In the genomic region with DNA sequence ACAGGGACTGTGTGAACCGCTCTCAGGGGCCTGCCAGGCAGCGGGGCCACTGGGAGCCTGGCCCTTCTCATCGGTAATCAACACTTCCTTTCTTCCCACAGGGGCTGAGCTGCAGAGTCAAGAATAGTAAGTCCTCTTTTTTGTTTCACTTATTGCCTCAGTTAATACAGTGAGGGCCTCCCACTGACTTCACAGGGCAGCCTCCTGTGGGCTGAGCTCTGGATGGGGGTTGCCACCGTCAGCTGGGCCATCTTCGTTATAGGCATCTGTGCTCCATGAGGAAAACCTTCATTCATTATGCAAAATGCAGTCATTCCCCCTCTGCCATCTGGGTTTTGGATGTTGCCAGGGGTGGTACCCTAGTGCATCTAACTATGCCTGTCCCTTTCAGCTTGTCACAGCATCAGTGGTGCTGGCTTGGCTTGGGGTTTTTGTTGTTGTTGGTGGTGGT, we compare ENCODE assay signal across 9 mouse cellular contexts. TPM values are rescaled to one million over a fixed set of nuclear protein-coding genes. Genes with fewer than 3 reads are reported as not detected.
A peak's percentile ranks its signal among the peaks of the same experiment; 100 is the strongest.
DNase-seq lines count a peak whose midpoint lies in the region; ATAC-seq lines count a peak whose summit lies in the region.
"Had no signal": no experiment of that assay in that cellular context is flagged by ENCODE, and none has a peak within 500 bp of the region (broad histone marks: within the 10 kb centered on the region; RNA-seq: fewer than 3 reads in every experiment).

No protein-coding gene starts in this region.

- H3K9ac ChIP-seq in liver, embryonic 15.5 days = no peak overlapping the region
- H3K9ac ChIP-seq in liver, embryonic 12.5 days = no peak overlapping the region
- no peak overlapping the region for H3K9ac ChIP-seq in embryonic facial prominence, embryonic 11.5 days (replicated peaks; ENCODE audit: low read length)
- H3K9ac ChIP-seq in hindbrain, embryonic 13.5 days = peak overlapping the region; percentile 35; the same call in 1 of the 2 replicates
- no peak overlapping the region for H3K9ac ChIP-seq in neural tube, embryonic 12.5 days

- WGBS in liver, embryonic 15.5 days (ENCODE audit: insufficient replicate concordance) = 28% methylated on average over 5 of the region's 5 CpGs
- 26% methylated on average over 5 of the region's 5 CpGs for WGBS in liver, embryonic 12.5 days (ENCODE audit: insufficient replicate concordance)
- 10% methylated on average over 5 of the region's 5 CpGs for WGBS in embryonic facial prominence, embryonic 11.5 days
- WGBS in hindbrain, embryonic 13.5 days = 2% methylated on average over 5 of the region's 5 CpGs
- 1% methylated on average over 5 of the region's 5 CpGs for WGBS in neural tube, embryonic 12.5 days

- H3K36me3 ChIP-seq in liver, embryonic 15.5 days (replicated peaks) = peaks cover 28% of the 10 kb centered on the region
- peaks cover 33% of the 10 kb centered on the region for H3K36me3 ChIP-seq in liver, embryonic 12.5 days
- H3K36me3 ChIP-seq in embryonic facial prominence, embryonic 11.5 days (replicated peaks; ENCODE audit: control insufficient read depth, insufficient read depth, low read depth, low read length) = no peaks in the 10 kb centered on the region
- H3K36me3 ChIP-seq in hindbrain, embryonic 13.5 days = peaks cover under 1% of the 10 kb centered on the region; the same call in 1 of the 2 replicates
- H3K36me3 ChIP-seq in neural tube, embryonic 12.5 days = no peaks in the 10 kb centered on the region

- DNase-seq in embryonic facial prominence, embryonic 11.5 days (ENCODE audit: low spot score) = no peak
- DNase-seq in cerebellum, adult 8-10 months = no peak
- DNase-seq in kidney, postnatal 14 days = no peak

- no peak for ATAC-seq in liver, embryonic 15.5 days (ENCODE audit: insufficient read depth)
- ATAC-seq in liver, embryonic 12.5 days = no peak
- ATAC-seq in embryonic facial prominence, embryonic 11.5 days (replicated peaks; ENCODE audit: insufficient number of reproducible peaks, low FRiP score, low TSS enrichment, low read depth) = peak; percentile 53
- ATAC-seq in hindbrain, embryonic 13.5 days (ENCODE audit: low FRiP score) = peak; percentile 81
- peak; percentile 89 for ATAC-seq in neural tube, embryonic 12.5 days (ENCODE audit: low FRiP score, low read depth)
- ATAC-seq in erythroblast, adult 5-6 weeks (replicated peaks; ENCODE audit: low FRiP score, poor library complexity, severe bottlenecking) = no peak
- ATAC-seq: Patski had no signal

- H3K27ac ChIP-seq in liver, embryonic 15.5 days (replicated peaks) = peak overlapping the region; percentile 51
- H3K27ac ChIP-seq in liver, embryonic 12.5 days = no peak overlapping the region
- no peak overlapping the region; the same call in 1 of the 2 replicates for H3K27ac ChIP-seq in embryonic facial prominence, embryonic 11.5 days (replicated peaks; ENCODE audit: low read depth, low read length)
- H3K27ac ChIP-seq in hindbrain, embryonic 13.5 days = peak overlapping the region; percentile 89
- H3K27ac ChIP-seq in neural tube, embryonic 12.5 days = peak overlapping the region; percentile 82

- peaks cover 70% of the 10 kb centered on the region for H3K4me1 ChIP-seq in liver, embryonic 15.5 days (replicated peaks)
- H3K4me1 ChIP-seq in liver, embryonic 12.5 days = peaks cover 63% of the 10 kb centered on the region
- no peaks in the 10 kb centered on the region; the same call in 1 of the 2 replicates for H3K4me1 ChIP-seq in embryonic facial prominence, embryonic 11.5 days (ENCODE audit: control insufficient read depth, insufficient read depth, low read length)
- H3K4me1 ChIP-seq in hindbrain, embryonic 13.5 days (replicated peaks) = peaks cover 44% of the 10 kb centered on the region
- peaks cover 37% of the 10 kb centered on the region for H3K4me1 ChIP-seq in neural tube, embryonic 12.5 days

- H3K4me3 ChIP-seq in liver, embryonic 15.5 days (replicated peaks) = 0 out of 2 replicates have a peak overlapping the region, but pooled peaks have one; percentile 2
- no peak overlapping the region for H3K4me3 ChIP-seq in liver, embryonic 12.5 days
- H3K4me3 ChIP-seq in embryonic facial prominence, embryonic 11.5 days (ENCODE audit: low read depth, low read length) = no peak overlapping the region
- no peak overlapping the region for H3K4me3 ChIP-seq in hindbrain, embryonic 13.5 days
- no peak overlapping the region for H3K4me3 ChIP-seq in neural tube, embryonic 12.5 days

- no peaks in the 10 kb centered on the region for H3K27me3 ChIP-seq in liver, embryonic 15.5 days
- H3K27me3 ChIP-seq in liver, embryonic 12.5 days (replicated peaks) = no peaks in the 10 kb centered on the region
- H3K27me3 ChIP-seq in embryonic facial prominence, embryonic 11.5 days (ENCODE audit: control insufficient read depth, insufficient read depth, low read length) = no peaks in the 10 kb centered on the region
- H3K27me3 ChIP-seq in hindbrain, embryonic 13.5 days = no peaks in the 10 kb centered on the region
- H3K27me3 ChIP-seq in neural tube, embryonic 12.5 days (replicated peaks) = no peaks in the 10 kb centered on the region
- H3K27me3 ChIP-seq: Patski had no signal

- no peaks in the 10 kb centered on the region for H3K9me3 ChIP-seq in liver, embryonic 15.5 days (replicated peaks)
- no peaks in the 10 kb centered on the region for H3K9me3 ChIP-seq in liver, embryonic 12.5 days (replicated peaks)
- no peaks in the 10 kb centered on the region for H3K9me3 ChIP-seq in embryonic facial prominence, embryonic 11.5 days (replicated peaks; ENCODE audit: control insufficient read depth, low read length)
- no peaks in the 10 kb centered on the region for H3K9me3 ChIP-seq in hindbrain, embryonic 13.5 days
- H3K9me3 ChIP-seq in neural tube, embryonic 12.5 days = no peaks in the 10 kb centered on the region

- H3K4me2 ChIP-seq in liver, embryonic 15.5 days = peak overlapping the region; percentile 6
- no peak overlapping the region for H3K4me2 ChIP-seq in liver, embryonic 12.5 days
- H3K4me2 ChIP-seq in embryonic facial prominence, embryonic 11.5 days (ENCODE audit: low read depth, low read length) = no peak overlapping the region
- H3K4me2 ChIP-seq in hindbrain, embryonic 13.5 days = peak overlapping the region; percentile 29; the same call in 1 of the 2 replicates
- peak overlapping the region; percentile 42 for H3K4me2 ChIP-seq in neural tube, embryonic 12.5 days (replicated peaks)

RNA-seq across cellular contexts. Expression of gene Il17ra, which starts 9.0 kb away (rescaled TPM):
- 10.4 and 12.1 TPM in 2 replicates for polyA plus RNA-seq in liver, embryonic 15.5 days (2015; fragmentation: Nextera tagmentation; extraction: Ambion mirVana)
- polyA plus RNA-seq in liver, embryonic 12.5 days (2016; fragmentation: Nextera tagmentation; extraction: Ambion mirVana) = 13.3 and 14.8 TPM in 2 replicates
- polyA plus RNA-seq in embryonic facial prominence, embryonic 11.5 days (2014; fragmentation: Nextera tagmentation; extraction: Ambion mirVana) = 1.9 and 2.0 TPM in 2 replicates
- 8.9 and 9.8 TPM in 2 replicates for polyA plus RNA-seq in hindbrain, embryonic 13.5 days (2015; fragmentation: Nextera tagmentation; extraction: Ambion mirVana)
- polyA plus RNA-seq in neural tube, embryonic 12.5 days (2016; fragmentation: Nextera tagmentation; extraction: Ambion mirVana) = 10.4 and 12.8 TPM in 2 replicates
- 9.4 and 13.8 TPM in 2 replicates for total RNA-seq in erythroblast, adult 5-6 weeks (2015; ENCODE audit: low replicate concordance)
- total RNA-seq in erythroblast, adult 5-6 weeks (2017; ENCODE audit: low replicate concordance) = 7.8 and 13.9 TPM in 2 replicates

RNA-seq across cellular contexts. Expression of gene Tmem121b, which starts 21.6 kb away (rescaled TPM):
- not detected in 2 replicates for polyA plus RNA-seq in liver, embryonic 15.5 days (2015; fragmentation: Nextera tagmentation; extraction: Ambion mirVana)
- 0.02 TPM in 1 of 2 replicates, not detected in the other for polyA plus RNA-seq in liver, embryonic 12.5 days (2016; fragmentation: Nextera tagmentation; extraction: Ambion mirVana)
- 0.38 and 0.41 TPM in 2 replicates for polyA plus RNA-seq in embryonic facial prominence, embryonic 11.5 days (2014; fragmentation: Nextera tagmentation; extraction: Ambion mirVana)
- polyA plus RNA-seq in hindbrain, embryonic 13.5 days (2015; fragmentation: Nextera tagmentation; extraction: Ambion mirVana) = 3.5 and 3.9 TPM in 2 replicates
- 2.5 and 3.2 TPM in 2 replicates for polyA plus RNA-seq in neural tube, embryonic 12.5 days (2016; fragmentation: Nextera tagmentation; extraction: Ambion mirVana)
- not detected in 2 replicates for total RNA-seq in erythroblast, adult 5-6 weeks (2015; ENCODE audit: low replicate concordance)
- total RNA-seq in erythroblast, adult 5-6 weeks (2017; ENCODE audit: low replicate concordance) = not detected in 2 replicates

RNA-seq across cellular contexts. Expression of gene Hdhd5, which starts 59.1 kb away (rescaled TPM):
- 9.9 and 11.6 TPM in 2 replicates for polyA plus RNA-seq in liver, embryonic 15.5 days (2015; fragmentation: Nextera tagmentation; extraction: Ambion mirVana)
- 15.6 and 16.0 TPM in 2 replicates for polyA plus RNA-seq in liver, embryonic 12.5 days (2016; fragmentation: Nextera tagmentation; extraction: Ambion mirVana)
- polyA plus RNA-seq in embryonic facial prominence, embryonic 11.5 days (2014; fragmentation: Nextera tagmentation; extraction: Ambion mirVana) = 13.3 and 14.2 TPM in 2 replicates
- 13.2 and 15.1 TPM in 2 replicates for polyA plus RNA-seq in hindbrain, embryonic 13.5 days (2015; fragmentation: Nextera tagmentation; extraction: Ambion mirVana)
- polyA plus RNA-seq in neural tube, embryonic 12.5 days (2016; fragmentation: Nextera tagmentation; extraction: Ambion mirVana) = 19.9 and 23.6 TPM in 2 replicates
- 1.3 TPM in 1 of 2 replicates, not detected in the other for total RNA-seq in erythroblast, adult 5-6 weeks (2015; ENCODE audit: low replicate concordance)
- 0.26 and 2.5 TPM in 2 replicates for total RNA-seq in erythroblast, adult 5-6 weeks (2017; ENCODE audit: low replicate concordance)

Comparison
In these comparisons a context has a peak if more than half of its experiments do, and no peak if none do; other contexts are left out.
1. H3K27ac ChIP-seq: peak in liver, embryonic 15.5 days (single experiment), hindbrain, embryonic 13.5 days (single experiment) and neural tube, embryonic 12.5 days (single experiment); none in liver, embryonic 12.5 days (single experiment) and embryonic facial prominence, embryonic 11.5 days (single experiment).
2. H3K4me2 ChIP-seq: peak in liver, embryonic 15.5 days (single experiment), hindbrain, embryonic 13.5 days (single experiment) and neural tube, embryonic 12.5 days (single experiment); none in liver, embryonic 12.5 days (single experiment) and embryonic facial prominence, embryonic 11.5 days (single experiment).
3. ATAC-seq: peak in embryonic facial prominence, embryonic 11.5 days (single experiment), hindbrain, embryonic 13.5 days (single experiment) and neural tube, embryonic 12.5 days (single experiment); none in liver, embryonic 15.5 days (single experiment), liver, embryonic 12.5 days (single experiment) and erythroblast, adult 5-6 weeks (single experiment).